Mouse (Mus musculus): ENCODE measurements at regions not wholly inside any gene's neighbourhood (a gene's known extent, or its start where the extent isn't known, plus 50 kb on each side); places are given as distances from the start of the nearest gene placed in this dataset.

- no peak for TF ChIP-seq HCFC1 (IDR thresholded peaks at IDR 0.05; ENCODE audit: low read depth, low read length)
- TF ChIP-seq ELF1 (IDR thresholded peaks at IDR 0.05; ENCODE audit: low read depth, low read length) = no peak
- no peak for TF ChIP-seq CTCF (conservative IDR thresholded peaks at IDR 0.05 in 1 of 2, IDR thresholded peaks at IDR 0.05 in 1 of 2; ENCODE audit: low read depth in 2 of 2, low read length in 2 of 2)
Observed at GRCm38 (mm10) chr7:121280597-121280996, 111.1 kb upstream of the Hs3st2 start.
